Mouse (Mus musculus) heart, postnatal 0 days (tissue): Measurements from ENCODE around the gene Mlip. TPM values are rescaled to one million over a fixed set of nuclear protein-coding genes. Genes with fewer than 3 reads are reported as not detected.
"Not testable (repeated sequence)": the region's sequence is repeated elsewhere in the genome, so short reads cannot be mapped to it uniquely, and the experiment has no call there.

Experiments used
- ATAC-seq: fragments of 200-750 bp; cut with Nextera tagmentation; 2 replicates; pipeline ENCODE4 v1.8.0; 2017; ENCODE audit warnings: low read depth, moderate number of reproducible peaks, moderate library complexity; ENCODE audit not compliant: insufficient read depth
- DNase-seq: peaks from one replicate; pipeline ENCODE4 v3.0.0-alpha.2; 2016; ENCODE audit warnings: low spot score
- H3K27ac ChIP-seq: fragments of 300-500 bp; sonication (generic); 2 replicates; pipeline ENCODE4 v1.5.1; 2014; ENCODE audit warnings: low read depth, mild to moderate bottlenecking
- H3K27me3 ChIP-seq: fragments of 300-500 bp; sonication (generic); 2 replicates; pipeline ENCODE4 v1.6.1; 2014; ENCODE audit warnings: low read length, mixed read lengths; ENCODE audit not compliant: control insufficient read depth, insufficient read depth
- H3K36me3 ChIP-seq: fragments of 300-500 bp; sonication (generic); replicated peaks from 2 replicates; pipeline ENCODE4 v1.6.1; 2014; ENCODE audit warnings: low read length, mixed read lengths; ENCODE audit not compliant: control insufficient read depth, insufficient read depth
- H3K4me1 ChIP-seq: fragments of 300-500 bp; sonication (generic); 2 replicates; pipeline ENCODE4 v1.6.1; 2014; ENCODE audit warnings: antibody characterized with exemption; ENCODE audit not compliant: control insufficient read depth, insufficient read depth
- H3K4me2 ChIP-seq: fragments of 300-500 bp; sonication (generic); 2 replicates; pipeline ENCODE4 v1.6.1; 2014; ENCODE audit warnings: low read depth, mild to moderate bottlenecking, low read length, moderate library complexity
- H3K4me3 ChIP-seq: fragments of 300-500 bp; sonication (generic); 2 replicates; pipeline ENCODE4 v1.5.1; 2014; ENCODE audit warnings: low read depth, low read length
- H3K9ac ChIP-seq: fragments of 300-500 bp; sonication (generic); replicated peaks from 2 replicates; pipeline ENCODE4 v1.6.1; 2014; ENCODE audit warnings: low read depth, low read length, mixed read lengths
- H3K9me3 ChIP-seq: fragments of 300-500 bp; sonication (generic); replicated peaks from 2 replicates; pipeline ENCODE4 v1.6.1; 2016; ENCODE audit warnings: low read length; ENCODE audit not compliant: control insufficient read depth
- CTCF ChIP-seq: IDR thresholded peaks from 2 replicates; pipeline ENCODE4 v1.5.1; 2016; ENCODE audit warnings: antibody characterized with exemption, control low read depth, low read depth
- EP300 ChIP-seq: IDR thresholded peaks from 2 replicates; pipeline ENCODE4 v1.6.1; 2016; ENCODE audit warnings: antibody characterized with exemption, low read depth
- WGBS: fragments of 180-500 bp; shearing (Covaris S2); extraction: QIAGEN DNeasy Blood & Tissue Kit; methylation state at CpG from one replicate; pipeline ENCODE4 v1.1.7; 2014; 5-methylcytosine and 5-hydroxymethylcytosine counted together
- polyA plus RNA-seq: library from polyadenylated mRNA; unstranded; fragments of >200 nt; fragmentation: Nextera tagmentation; extraction: Ambion mirVana; gene quantifications from 2 replicates; pipeline ENCODE4 v1.2.1, GENCODE M21; 2015
- total RNA-seq: library from RNA; depleted of rRNA; stranded (reverse); fragments of >200 nt; gene quantifications from 2 replicates; pipeline ENCODE4 v1.2.3, GENCODE M21; 2014; ENCODE audit warnings: low replicate concordance

The Mlip gene
- total and polyA plus RNA-seq, 2 experiments from 2014 or later: 87.9 to 93.8 TPM

DNA sequence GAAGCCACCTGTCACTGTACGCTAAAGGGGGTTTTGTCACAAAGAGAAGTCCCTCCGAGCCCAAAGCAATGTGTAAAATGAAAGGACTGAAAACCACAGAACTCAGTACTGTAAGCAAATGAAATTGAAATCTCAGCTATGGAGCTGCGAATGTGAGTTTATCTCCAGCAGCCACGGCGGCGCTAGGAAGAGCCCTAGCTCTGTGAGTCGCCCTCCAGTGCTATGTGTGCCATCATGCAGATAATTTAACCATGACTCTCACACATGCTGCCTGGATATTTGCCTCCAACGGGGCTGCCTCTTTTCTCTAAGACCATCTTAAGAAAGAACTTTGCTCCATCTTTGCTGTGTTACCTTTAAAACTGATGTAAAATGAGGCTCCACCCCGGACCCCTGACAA lies 16.5 kb upstream of the Mlip start:
- TF ChIP-seq CTCF: peak; percentile 27; the same call in 1 of the 2 replicates
- no peak for TF ChIP-seq EP300
- Histone ChIP-seq H3K4me2 (peak overlapping the region; percentile 2; the same call in 1 of the 2 replicates), H3K9ac (no peak overlapping the region), H3K27ac (no peak overlapping the region), H3K27me3 (no peaks in the 10 kb centered on the region), H3K4me3 (no peak overlapping the region), H3K36me3 (no peaks in the 10 kb centered on the region), H3K4me1 (no peaks in the 10 kb centered on the region), H3K9me3 (no peaks in the 10 kb centered on the region)
- WGBS: 39% methylated on average over 9 of the region's 9 CpGs
- DNase-seq: no peak
- no peak for ATAC-seq

DNA sequence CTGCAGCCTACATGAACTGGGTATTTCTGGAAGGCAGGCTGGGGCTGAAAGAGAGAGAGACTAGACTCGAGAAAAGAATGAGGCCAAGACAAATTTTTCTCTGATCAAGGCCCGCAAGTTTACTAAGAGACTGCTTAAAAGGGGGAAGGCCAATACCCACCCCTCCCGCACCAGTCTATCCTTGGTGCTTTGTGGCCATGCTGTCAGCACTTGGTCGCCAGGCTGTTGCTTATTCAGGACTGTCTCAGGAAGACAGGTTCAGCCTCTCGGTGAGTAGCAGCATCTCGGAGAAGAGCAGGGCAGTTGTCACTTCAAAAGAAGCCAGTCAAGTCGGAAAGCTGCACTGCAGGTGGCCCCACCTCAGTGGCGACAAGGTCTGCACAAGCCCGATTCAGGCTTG lies 11.9 kb upstream of the Mlip start:
- not testable (repeated sequence) for H3K4me3 ChIP-seq, DNase-seq, ATAC-seq, H3K36me3 ChIP-seq, H3K9me3 ChIP-seq, H3K4me2 ChIP-seq, H3K4me1 ChIP-seq, H3K27me3 ChIP-seq, H3K9ac ChIP-seq, H3K27ac ChIP-seq
- 59% methylated on average over 9 of the region's 9 CpGs for WGBS

DNA sequence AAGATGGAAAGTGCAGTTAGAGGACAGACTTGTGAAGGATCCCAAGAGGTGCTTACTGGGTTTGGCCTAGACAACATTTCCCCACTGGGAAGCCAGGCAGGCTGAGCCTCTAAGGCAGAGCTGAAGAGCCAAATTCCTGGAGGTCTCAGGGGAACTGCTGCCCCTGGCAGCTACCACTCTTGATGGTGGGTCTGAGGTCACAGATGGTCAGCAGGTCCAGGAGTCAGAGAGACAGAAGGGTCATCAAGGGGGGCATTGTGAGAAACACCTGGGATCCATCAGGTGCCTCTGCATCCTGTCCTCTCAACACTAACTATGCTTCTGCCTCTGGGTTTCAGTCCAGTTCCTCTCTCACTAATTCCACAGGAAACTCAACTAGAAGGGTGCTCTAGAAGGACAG lies 10.1 kb upstream of the Mlip start:
- H3K27ac ChIP-seq: no peak overlapping the region
- DNase-seq (no peak), ATAC-seq (no peak)
- no peak overlapping the region for H3K4me2 ChIP-seq
- H3K9ac ChIP-seq: no peak overlapping the region
- no peaks in the 10 kb centered on the region for H3K4me1 ChIP-seq
- no peak overlapping the region for H3K4me3 ChIP-seq
- H3K36me3 ChIP-seq: no peaks in the 10 kb centered on the region
- H3K9me3 ChIP-seq: no peaks in the 10 kb centered on the region
- no peaks in the 10 kb centered on the region for H3K27me3 ChIP-seq
- TF ChIP-seq CTCF (no peak), EP300 (no peak)

DNA sequence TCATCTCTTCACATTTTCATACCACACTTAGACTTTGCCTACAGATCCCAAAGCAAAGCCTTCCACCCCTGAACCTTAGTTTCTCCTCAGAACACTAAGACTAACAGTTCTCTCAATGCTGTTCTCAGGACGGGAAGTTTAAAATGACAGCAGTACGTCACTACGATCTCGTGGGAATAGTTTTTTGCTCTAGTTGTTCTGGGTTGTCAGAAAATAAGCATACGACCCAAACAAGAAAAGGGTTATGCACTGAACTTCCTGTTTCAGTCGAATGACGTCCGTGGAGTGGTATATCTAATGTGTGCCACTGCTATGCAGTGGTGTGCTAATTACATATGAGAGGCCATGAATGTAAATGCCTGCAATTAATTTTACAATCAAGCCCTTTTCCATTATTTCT lies 7.9 kb upstream of the Mlip start:
- H3K27me3 ChIP-seq: no peaks in the 10 kb centered on the region
- H3K4me2 ChIP-seq: no peak overlapping the region
- H3K4me3 ChIP-seq: no peak overlapping the region
- TF ChIP-seq EP300 (no peak), CTCF (no peak)
- DNase-seq (no peak), ATAC-seq (no peak)
- WGBS: 83% methylated on average over 8 of the region's 8 CpGs
- H3K4me1 ChIP-seq: no peaks in the 10 kb centered on the region
- H3K36me3 ChIP-seq: no peaks in the 10 kb centered on the region
- H3K9ac ChIP-seq: no peak overlapping the region
- H3K27ac ChIP-seq: no peak overlapping the region
- no peaks in the 10 kb centered on the region for H3K9me3 ChIP-seq

DNA sequence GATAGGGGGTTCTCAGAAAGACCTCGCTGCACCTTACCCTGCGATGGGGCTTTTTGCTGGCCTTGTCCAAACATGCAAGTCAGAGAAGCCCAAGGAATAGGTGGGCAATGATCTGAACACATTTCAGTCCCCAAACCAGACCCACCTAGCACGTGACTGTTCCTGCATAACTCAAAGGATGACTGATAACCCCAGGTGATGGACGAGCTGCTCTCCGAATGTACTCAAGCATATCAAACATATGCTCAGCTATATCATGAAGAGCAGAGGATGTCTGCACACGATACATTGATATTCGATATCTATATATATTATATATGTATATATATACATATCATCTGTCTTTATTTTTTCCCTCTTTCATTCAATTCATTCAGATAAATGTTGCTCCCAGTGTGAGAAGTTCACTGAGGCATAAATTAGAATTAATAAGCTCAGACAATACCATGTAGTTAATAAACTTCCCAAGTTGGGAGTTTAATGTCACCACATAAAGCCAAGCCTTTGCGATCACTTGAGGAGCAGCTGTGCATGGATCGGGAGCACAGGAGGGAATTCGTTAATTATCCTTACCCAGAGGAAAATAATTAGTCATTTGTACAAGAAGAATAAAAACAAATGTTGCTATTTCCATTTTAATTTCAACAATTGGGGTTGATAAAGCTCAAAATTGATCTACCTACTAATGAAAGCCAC lies 6.7 kb upstream of the Mlip start:
- ATAC-seq (no peak), DNase-seq (no peak)
- Histone ChIP-seq H3K9me3 (no peaks in the 10 kb centered on the region), H3K9ac (no peak overlapping the region), H3K4me2 (no peak overlapping the region), H3K27me3 (no peaks in the 10 kb centered on the region), H3K36me3 (no peaks in the 10 kb centered on the region), H3K4me3 (no peak overlapping the region), H3K4me1 (no peaks in the 10 kb centered on the region), H3K27ac (no peak overlapping the region)
- TF ChIP-seq CTCF (no peak), EP300 (no peak)
- WGBS: 84% methylated on average over 10 of the region's 10 CpGs

DNA sequence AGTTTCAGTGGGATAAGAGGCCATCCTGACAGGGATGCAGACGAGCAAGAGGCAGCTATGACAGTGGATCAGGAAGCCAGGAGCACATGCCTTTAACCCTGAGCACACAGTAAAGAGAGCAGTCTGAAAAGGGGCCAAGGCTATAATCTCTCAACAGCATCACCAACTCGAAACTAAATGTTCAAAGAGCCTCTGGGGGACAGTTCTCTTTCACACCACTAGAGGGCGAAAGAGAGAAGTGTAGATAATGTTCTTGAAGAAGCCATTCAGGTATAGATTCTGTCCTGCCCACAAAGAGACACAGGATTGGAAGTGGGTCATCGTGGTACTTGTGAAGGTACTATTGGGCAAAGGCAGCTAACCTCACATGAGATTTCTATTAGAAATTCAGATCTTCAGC lies 1.2 kb upstream of the Mlip start:
- Histone ChIP-seq H3K9ac (no peak overlapping the region), H3K36me3 (no peaks in the 10 kb centered on the region), H3K27ac (no peak overlapping the region), H3K9me3 (no peaks in the 10 kb centered on the region), H3K4me3 (no peak overlapping the region), H3K27me3 (no peaks in the 10 kb centered on the region), H3K4me2 (no peak overlapping the region), H3K4me1 (no peaks in the 10 kb centered on the region; the same call in 1 of the 2 replicates)
- ATAC-seq: no peak
- TF ChIP-seq CTCF (peak; percentile 19; the same call in 1 of the 2 replicates), EP300 (no peak)
- DNase-seq: no peak
- WGBS: 81% methylated on average over 4 of the region's 4 CpGs
